Mouse (Mus musculus) C2C12 (cell line): ENCODE results near the gene Il12rb1. TPM values are rescaled to one million over a fixed set of nuclear protein-coding genes. Genes with fewer than 3 reads are reported as not detected.

Experiments used
- H3K27me3 ChIP-seq: one replicate; pipeline ENCODE4 v1.6.1; 2011; ENCODE audit not compliant: control insufficient read depth, insufficient read depth, insufficient read length
- H3K36me3 ChIP-seq: one replicate; pipeline ENCODE4 v1.6.1; 2011; ENCODE audit not compliant: control insufficient read depth, insufficient read depth
- H3K4me3 ChIP-seq: one replicate; pipeline ENCODE4 v1.5.1; 2011; ENCODE audit warnings: mild to moderate bottlenecking, control low read depth; ENCODE audit not compliant: poor library complexity, insufficient read depth, severe bottlenecking
- H3K79me2 ChIP-seq: one replicate; pipeline ENCODE4 v1.6.1; 2011; ENCODE audit not compliant: control insufficient read depth, insufficient read depth
- H3K79me3 ChIP-seq: one replicate; pipeline ENCODE4 v1.6.1; 2011; ENCODE audit warnings: low read depth, control low read depth
- H3ac ChIP-seq: one replicate; pipeline ENCODE3; 2011; ENCODE audit warnings: low read depth; ENCODE audit not compliant: control insufficient read depth, insufficient read length
- CEBPB ChIP-seq: IDR thresholded peaks from one replicate; pipeline ENCODE4 v1.6.1; 2011; ENCODE audit warnings: low read depth, mild to moderate bottlenecking, control low read depth, moderate library complexity
- CTCF ChIP-seq: IDR thresholded peaks from one replicate; pipeline ENCODE4 v1.5.1; 2011; ENCODE audit not compliant: control insufficient read depth, insufficient read depth, insufficient read length
- FOSL1 ChIP-seq: IDR thresholded peaks from one replicate; pipeline ENCODE4 v1.8.0; 2011; ENCODE audit warnings: mild to moderate bottlenecking, low read length; ENCODE audit not compliant: poor library complexity, insufficient read depth, severe bottlenecking
- MAX ChIP-seq: IDR thresholded peaks from one replicate; pipeline ENCODE4 v1.6.1; 2011; ENCODE audit warnings: mild to moderate bottlenecking, control low read depth
- MYOD1 ChIP-seq: IDR thresholded peaks from one replicate; pipeline ENCODE4 v1.6.1; 2011; ENCODE audit warnings: low read depth; ENCODE audit not compliant: control insufficient read depth, insufficient read length
- MYOG ChIP-seq: IDR thresholded peaks from one replicate; pipeline ENCODE4 v1.6.1; 2011; ENCODE audit not compliant: control insufficient read depth, insufficient read length; ENCODE audit errors: extremely low read depth
- USF1 ChIP-seq: IDR thresholded peaks from one replicate; pipeline ENCODE4 v1.6.1; 2011; ENCODE audit warnings: low read depth, mild to moderate bottlenecking, control low read depth, moderate library complexity
- polyA plus RNA-seq: library from polyadenylated mRNA; unstranded; fragments of >200 nt; fragmentation: generic; extraction: Trizol; gene quantifications from one replicate; pipeline ENCODE4 v1.2.1, GENCODE M21; 2012; ENCODE audit warnings: missing spikeins

The Il12rb1 gene
- polyA plus RNA-seq, 1 experiment = 29.3 TPM

DNA sequence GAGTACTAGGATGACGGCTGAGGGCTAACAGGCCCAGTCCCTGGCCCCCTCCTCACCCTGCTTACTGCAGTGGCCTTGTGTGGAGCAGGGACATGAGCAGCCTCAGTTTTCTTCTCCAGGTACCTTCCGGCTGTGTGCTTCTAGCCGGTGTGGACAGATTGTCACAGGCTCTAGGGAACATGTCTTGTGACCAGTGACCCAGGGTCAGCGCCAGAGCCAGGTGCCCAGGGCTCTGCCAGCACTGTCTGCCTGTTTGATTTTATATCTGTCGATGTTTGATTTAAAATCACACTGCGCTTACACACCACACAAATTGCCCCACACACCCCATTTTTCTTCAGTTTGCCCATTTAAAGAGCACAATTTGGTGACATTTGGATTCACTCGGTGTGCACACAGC, 15.6 kb downstream of the Il12rb1 start:
- no peak for TF ChIP-seq CTCF
- TF ChIP-seq USF1 = no peak
- no peak for TF ChIP-seq MYOD1
- TF ChIP-seq MAX = no peak
- no peak for TF ChIP-seq CEBPB
- no peak for TF ChIP-seq MYOG
- TF ChIP-seq FOSL1 = no peak
- Histone ChIP-seq H3K4me3 (no peak overlapping the region), H3K79me3 (no peaks in the 10 kb centered on the region), H3K36me3 (peaks cover 19% of the 10 kb centered on the region), H3K79me2 (no peaks in the 10 kb centered on the region), H3ac (no peak overlapping the region), H3K27me3 (no peaks in the 10 kb centered on the region)

DNA sequence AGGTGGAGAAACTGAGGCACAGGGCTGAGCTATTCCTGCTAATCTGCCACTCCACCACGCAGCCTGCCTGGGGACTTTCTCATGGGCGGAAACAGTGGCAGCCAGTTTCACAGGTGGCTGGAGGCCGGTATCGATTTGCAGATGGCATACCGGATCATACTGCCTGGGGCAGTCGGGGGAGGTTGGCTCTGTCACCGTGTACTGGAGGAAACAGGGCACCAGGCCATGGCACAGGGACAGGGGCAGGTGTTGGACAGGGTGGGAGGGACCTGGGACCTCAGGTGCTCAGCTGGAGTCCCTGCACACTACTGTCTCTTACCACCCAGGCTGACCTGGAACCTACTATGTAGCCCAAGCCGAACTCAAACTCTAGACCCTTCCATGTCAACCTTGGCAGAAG, 17.6 kb downstream of the Il12rb1 start:
- Histone ChIP-seq H3K36me3 (peaks cover 5% of the 10 kb centered on the region), H3K4me3 (no peak overlapping the region), H3ac (no peak overlapping the region), H3K79me3 (no peaks in the 10 kb centered on the region), H3K79me2 (no peaks in the 10 kb centered on the region), H3K27me3 (no peaks in the 10 kb centered on the region)
- no peak for TF ChIP-seq MYOD1

DNA sequence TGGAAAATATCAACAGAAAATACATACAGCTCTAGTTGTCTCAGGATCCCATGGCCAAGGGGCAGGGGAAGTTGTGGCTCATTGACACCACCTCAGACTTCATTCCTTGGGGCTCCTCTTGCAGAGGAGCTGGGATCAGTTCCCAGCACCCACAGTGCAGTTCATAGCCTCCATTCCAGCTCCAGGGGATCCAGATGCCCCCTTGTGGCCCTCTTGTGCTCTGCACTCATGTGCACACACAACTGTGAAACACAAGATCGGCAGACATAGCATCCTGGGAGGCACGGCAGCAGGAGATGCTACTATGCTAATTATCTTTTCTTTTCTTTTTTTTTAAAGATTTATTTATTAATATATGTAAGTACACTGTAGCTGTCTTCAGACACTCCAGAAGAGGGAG, 18.8 kb downstream of the Il12rb1 start:
- Histone ChIP-seq H3K27me3 (no peaks in the 10 kb centered on the region), H3ac (no peak overlapping the region), H3K79me3 (no peaks in the 10 kb centered on the region), H3K79me2 (no peaks in the 10 kb centered on the region), H3K36me3 (no peaks in the 10 kb centered on the region), H3K4me3 (no peak overlapping the region)
- no peak for TF ChIP-seq CEBPB
- TF ChIP-seq MYOD1 = no peak
- no peak for TF ChIP-seq USF1
- TF ChIP-seq MYOG = no peak

DNA sequence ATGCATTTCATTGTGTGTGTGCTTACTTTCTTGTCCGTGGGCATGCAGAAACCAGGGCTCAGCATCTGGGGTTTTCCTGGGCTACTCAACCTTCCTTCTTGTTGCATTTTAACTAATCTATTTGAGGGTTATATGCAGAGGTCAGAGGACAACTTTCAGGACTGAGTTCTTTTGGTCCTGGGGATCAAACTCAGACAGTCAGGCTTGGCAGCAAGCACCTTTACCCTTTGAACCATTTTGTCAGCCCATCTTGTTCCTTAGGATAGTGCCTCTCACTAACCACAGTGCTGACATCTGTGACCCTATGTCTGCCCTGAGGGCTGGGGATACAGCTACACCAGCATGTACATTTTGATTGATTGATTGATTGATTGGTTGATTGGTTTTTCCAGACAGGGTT, 19.5 kb downstream of the Il12rb1 start:
- no peak overlapping the region for H3ac ChIP-seq
- H3K79me3 ChIP-seq = no peaks in the 10 kb centered on the region
- no peak for TF ChIP-seq FOSL1
- TF ChIP-seq USF1 = no peak
- no peak for TF ChIP-seq CEBPB
- no peak for TF ChIP-seq MYOD1
- no peak for TF ChIP-seq MYOG
- no peak for TF ChIP-seq MAX
- no peak for TF ChIP-seq CTCF
- no peaks in the 10 kb centered on the region for H3K79me2 ChIP-seq
- no peaks in the 10 kb centered on the region for H3K36me3 ChIP-seq
- no peak overlapping the region for H3K4me3 ChIP-seq
- H3K27me3 ChIP-seq = no peaks in the 10 kb centered on the region

DNA sequence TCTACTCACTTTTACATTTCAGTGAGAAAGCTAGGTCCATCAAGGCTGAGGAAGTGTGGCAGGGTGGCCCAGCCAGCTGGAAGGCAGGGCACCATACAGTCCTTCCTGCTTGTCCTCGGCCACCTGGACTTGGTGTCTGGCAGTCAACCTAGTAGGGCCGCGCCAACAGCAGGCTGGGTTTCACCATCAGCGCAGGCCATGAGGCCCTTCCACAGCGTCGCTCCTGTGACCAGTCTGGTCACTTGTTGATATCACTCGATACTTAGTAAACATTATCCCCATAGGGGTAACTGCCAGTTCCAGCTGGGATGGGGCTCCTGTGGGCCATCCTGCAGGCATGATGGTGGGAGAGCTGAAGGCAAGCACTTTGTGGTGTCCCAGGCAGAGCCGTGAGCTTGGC, 23.3 kb downstream of the Il12rb1 start:
- H3K27me3 ChIP-seq = no peaks in the 10 kb centered on the region
- H3K4me3 ChIP-seq = no peak overlapping the region
- no peak overlapping the region for H3ac ChIP-seq
- H3K36me3 ChIP-seq = no peaks in the 10 kb centered on the region
- H3K79me3 ChIP-seq = no peaks in the 10 kb centered on the region
- H3K79me2 ChIP-seq = no peaks in the 10 kb centered on the region
- TF ChIP-seq CEBPB = no peak
- no peak for TF ChIP-seq MYOD1
- no peak for TF ChIP-seq MYOG
- no peak for TF ChIP-seq MAX
- no peak for TF ChIP-seq CTCF
- TF ChIP-seq USF1 = no peak
- TF ChIP-seq FOSL1 = no peak

DNA sequence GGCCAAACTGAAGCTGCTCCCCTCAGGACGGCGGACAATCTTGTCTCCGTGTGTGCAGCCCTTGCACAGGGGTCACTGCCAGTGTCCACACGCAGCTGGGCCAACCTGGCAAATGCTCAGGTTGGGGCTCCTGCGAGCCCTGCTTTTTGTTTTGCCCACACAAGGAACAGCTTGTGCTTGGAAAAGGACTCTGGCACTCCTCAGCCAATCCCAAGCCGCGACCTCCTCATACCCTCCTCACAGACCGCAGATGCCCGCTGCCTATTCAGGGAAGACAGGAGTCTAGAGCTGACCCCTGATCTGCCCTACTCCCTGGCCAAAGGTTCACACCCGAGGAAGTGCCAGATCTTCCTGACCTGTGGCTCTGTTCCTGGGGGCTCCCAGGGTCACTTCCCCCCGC, 24.1 kb downstream of the Il12rb1 start:
- Histone ChIP-seq H3K79me2 (no peaks in the 10 kb centered on the region), H3K4me3 (no peak overlapping the region), H3K79me3 (no peaks in the 10 kb centered on the region), H3ac (no peak overlapping the region), H3K27me3 (no peaks in the 10 kb centered on the region), H3K36me3 (no peaks in the 10 kb centered on the region)
- TF ChIP-seq MAX = no peak
- no peak for TF ChIP-seq USF1
- TF ChIP-seq CEBPB = no peak
- TF ChIP-seq MYOD1 = no peak
- no peak for TF ChIP-seq CTCF
- TF ChIP-seq MYOG = no peak
- no peak for TF ChIP-seq FOSL1
